Mouse (Mus musculus) B cell, adult 62 days (primary cell): ENCODE results near the gene Apob. TPM values are rescaled to one million over a fixed set of nuclear protein-coding genes. Genes with fewer than 3 reads are reported as not detected.

ENCODE experiments used
- total RNA-seq: library from RNA; stranded (reverse); gene quantifications from 4 replicates; pipeline ENCODE4 v1.2.4, GENCODE M21; 2023

Apob gene
- total RNA-seq, result not detected in 4 replicates

GRCm38 (mm10) chr12:7977466-7978189, at the start of gene Apob:
Gene Apob (plus strand): TSS chr12:7977648.

Other genes with a start within 250 kb of the Apob start
- 34.9 to 37.8 TPM (median 37.1 TPM) in 4 replicates for gene Ldah, start 230.5 kb downstream of the Apob start, total RNA-seq